In the genomic region with DNA sequence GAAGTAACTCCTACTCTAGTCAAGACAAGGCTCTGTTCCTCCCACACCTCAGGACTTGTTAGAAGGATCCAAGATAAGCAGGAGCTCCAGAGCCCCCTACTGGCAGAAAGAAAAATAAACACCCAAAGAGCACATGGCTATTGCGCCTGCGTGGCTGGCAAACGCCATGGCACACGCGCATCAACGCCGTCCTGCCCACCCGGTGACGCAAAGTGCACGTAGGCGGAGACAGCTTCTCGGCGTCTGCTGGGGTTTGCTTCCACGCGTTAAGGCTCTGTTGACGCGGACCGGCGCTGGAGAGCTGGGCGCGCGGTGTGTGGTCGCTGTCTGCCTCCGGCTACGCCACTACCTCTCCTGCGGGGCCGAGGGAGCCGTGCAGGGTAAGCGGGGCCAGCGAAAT, we compare ENCODE assay signal across 8 mouse cellular contexts. TPM values are rescaled to one million over a fixed set of nuclear protein-coding genes. Genes with fewer than 3 reads are reported as not detected.
DNase-seq lines count a peak whose midpoint lies in the region; ATAC-seq and TF ChIP-seq lines count a peak whose summit lies in the region.

Gene Entpd6, plus strand, starts transcription at position 189 of the 400 bp plus-strand sequence.

- H3K9ac ChIP-seq in forebrain, postnatal 0 days: peak within 1 kb of the TSS; percentile 76
- H3K9ac ChIP-seq in lung, embryonic 15.5 days: peak within 1 kb of the TSS; percentile 88

- peak within 1 kb of the TSS; percentile 85 for H3K27ac ChIP-seq in forebrain, postnatal 0 days (ENCODE audit: low read depth, low read length)
- peak within 1 kb of the TSS; percentile 86 for H3K27ac ChIP-seq in lung, embryonic 15.5 days

- no peaks in the 10 kb centered on the region for H3K9me3 ChIP-seq in G1E (replicated peaks)
- no peaks in the 10 kb centered on the region for H3K9me3 ChIP-seq in forebrain, postnatal 0 days (ENCODE audit: low read length)
- H3K9me3 ChIP-seq in lung, embryonic 15.5 days: no peaks in the 10 kb centered on the region

- peak within 1 kb of the TSS; percentile 81 for H3K4me3 ChIP-seq in G1E (ENCODE audit: low read depth, low read length)
- H3K4me3 ChIP-seq in forebrain, postnatal 0 days (ENCODE audit: low read depth, low read length): peak within 1 kb of the TSS; percentile 74
- peak within 1 kb of the TSS; percentile 83 for H3K4me3 ChIP-seq in lung, embryonic 15.5 days

- peak; percentile 90 for DNase-seq in G1E (ENCODE audit: low spot score)
- DNase-seq in cerebellum, adult 18-20 months: peak; percentile 96
- peak; percentile 99 for DNase-seq in forebrain, postnatal 0 days
- peak; percentile 95 for DNase-seq in heart, postnatal 4 days
- peak; percentile 97 to 98 for DNase-seq in layer of hippocampus, adult 8-10 months (ENCODE audit: low spot score in 2 of 2)
- peak; percentile 91 for DNase-seq in ovary, adult 18-20 months (ENCODE audit: low spot score)
- DNase-seq in thymus, postnatal 0 days (ENCODE audit: low spot score): peak; percentile 97

- ATAC-seq in G1E (ENCODE audit: extremely low read depth, insufficient number of reproducible peaks, low FRiP score, poor library complexity, severe bottlenecking): peak; percentile 98
- ATAC-seq in forebrain, postnatal 0 days: peak; percentile 99
- ATAC-seq in lung, embryonic 15.5 days (ENCODE audit: borderline replicate concordance, extremely low read depth, low FRiP score, low TSS enrichment): peak; percentile 97

- H3K4me2 ChIP-seq in forebrain, postnatal 0 days (ENCODE audit: low read depth): peak within 1 kb of the TSS; percentile 88
- H3K4me2 ChIP-seq in lung, embryonic 15.5 days: peak within 1 kb of the TSS; percentile 99

- WGBS in forebrain, postnatal 0 days: under 1% methylated on average over 30 of the region's 30 CpGs
- WGBS in lung, embryonic 15.5 days: under 1% methylated on average over 30 of the region's 30 CpGs

- peaks cover 18% of the 10 kb centered on the region for H3K27me3 ChIP-seq in G1E (ENCODE audit: insufficient read depth, low read length)
- H3K27me3 ChIP-seq in forebrain, postnatal 0 days (ENCODE audit: insufficient read depth, low read length): no peaks in the 10 kb centered on the region; the same call in 1 of the 2 replicates
- no peaks in the 10 kb centered on the region for H3K27me3 ChIP-seq in lung, embryonic 15.5 days

- TF ChIP-seq CTCF in G1E (IDR thresholded peaks at IDR 0.05; ENCODE audit: low read depth, low read length): peak; percentile 59
- peak; percentile 91 for TF ChIP-seq CTCF in forebrain, postnatal 0 days (IDR thresholded peaks at IDR 0.05; ENCODE audit: low read depth)

- H3K4me1 ChIP-seq in G1E (ENCODE audit: insufficient read depth, low read depth, low read length): peaks cover 24% of the 10 kb centered on the region
- no peaks in the 10 kb centered on the region for H3K4me1 ChIP-seq in forebrain, postnatal 0 days (ENCODE audit: insufficient read depth)
- H3K4me1 ChIP-seq in lung, embryonic 15.5 days: peaks cover 20% of the 10 kb centered on the region

- peaks cover 33% of the 10 kb centered on the region for H3K36me3 ChIP-seq in G1E (replicated peaks)
- peaks cover 19% of the 10 kb centered on the region for H3K36me3 ChIP-seq in forebrain, postnatal 0 days (ENCODE audit: insufficient read depth)
- no peaks in the 10 kb centered on the region for H3K36me3 ChIP-seq in lung, embryonic 15.5 days

RNA-seq across cellular contexts. Expression of gene Entpd6, which starts in this region (rescaled TPM):
- total RNA-seq in G1E (2014; fragmentation: Nextera tagmentation) (8.4 and 10.3 TPM in 2 replicates), G1E (2017) (5.5 and 6.7 TPM in 2 replicates)
- polyA plus RNA-seq in G1E (2012): 25.2 and 27.5 TPM in 2 replicates
- 74.3 and 93.6 TPM in 2 replicates for total RNA-seq in forebrain, postnatal 0 days (2014; rRNA removed)
- 57.7 and 76.0 TPM in 2 replicates for polyA plus RNA-seq in forebrain, postnatal 0 days (2015; fragmentation: Nextera tagmentation; extraction: Ambion mirVana)
- total RNA-seq in heart, postnatal 4 days (2021): 10 to 100 TPM; 16.9 to 18.0 TPM
- 10 to 100 TPM; 57.3 to 70.1 (median 67.0) TPM for total RNA-seq in layer of hippocampus, adult 8-10 months (2022)
- polyA plus RNA-seq in lung, embryonic 15.5 days (2015; fragmentation: Nextera tagmentation; extraction: Ambion mirVana): 33.4 and 35.5 TPM in 2 replicates
- polyA plus RNA-seq in thymus, postnatal 0 days (2015; fragmentation: Nextera tagmentation; extraction: Ambion mirVana): 18.5 and 20.4 TPM in 2 replicates

Comparison
In these comparisons a context has a peak if more than half of its experiments do, and no peak if none do; other contexts are left out.
1. Peak in every context shown above with its lines: DNase-seq, ATAC-seq, H3K4me3 ChIP-seq and H3K27ac ChIP-seq.